Mouse (Mus musculus): ENCODE measurements around the gene BC025920. TPM values are rescaled to one million over a fixed set of nuclear protein-coding genes. Genes with fewer than 3 reads are reported as not detected.
"Not testable (repeated sequence)": the region's sequence is repeated elsewhere in the genome, so short reads cannot be mapped to it uniquely, and the experiment has no call there.

The BC025920 gene
- polyA plus RNA-seq, 1 experiment from 2014 or later, result 0.63 TPM

- no peaks in the 10 kb centered on the region for H3K27me3 ChIP-seq (ENCODE audit: control insufficient read depth, insufficient read depth, low read length)
- WGBS, result 55% methylated on average over 2 of the region's 2 CpGs
- ATAC-seq (ENCODE audit: insufficient number of reproducible peaks, low FRiP score, low TSS enrichment, low read depth), result no peak
- peaks cover 10% of the 10 kb centered on the region for H3K4me1 ChIP-seq (ENCODE audit: control insufficient read depth, insufficient read depth, low read length)
- H3K4me2 ChIP-seq (ENCODE audit: low read depth, severe bottlenecking), result peak overlapping the region; percentile 61
- no peaks in the 10 kb centered on the region for H3K9me3 ChIP-seq (ENCODE audit: control insufficient read depth, low read length)
- no peak for DNase-seq (ENCODE audit: low spot score)
- H3K9ac ChIP-seq (ENCODE audit: low read length), result peak overlapping the region; percentile 80
- H3K36me3 ChIP-seq (ENCODE audit: control insufficient read depth, insufficient read depth, low read length), result no peaks in the 10 kb centered on the region
- H3K27ac ChIP-seq (replicated peaks; ENCODE audit: low read depth, low read length), result no peak overlapping the region
- H3K4me3 ChIP-seq (ENCODE audit: low read depth, low read length), result peak overlapping the region; percentile 60
Observed at GRCm38 (mm10) chr10:81644162-81644561, 38.1 kb downstream of the BC025920 start.

- Histone ChIP-seq H3K9me3 (ENCODE audit: control insufficient read depth, low read length) (no peaks in the 10 kb centered on the region), H3K27me3 (ENCODE audit: control insufficient read depth, insufficient read depth, low read length) (no peaks in the 10 kb centered on the region), H3K4me3 (ENCODE audit: low read depth, low read length) (no peak overlapping the region; the same call in 1 of the 2 replicates), H3K36me3 (ENCODE audit: control insufficient read depth, insufficient read depth, low read length) (no peaks in the 10 kb centered on the region), H3K4me2 (ENCODE audit: low read depth, severe bottlenecking) (no peak overlapping the region), H3K4me1 (ENCODE audit: control insufficient read depth, insufficient read depth, low read length) (peaks cover 10% of the 10 kb centered on the region), H3K27ac (replicated peaks; ENCODE audit: low read depth, low read length) (no peak overlapping the region), H3K9ac (ENCODE audit: low read length) (no peak overlapping the region)
- WGBS, result 93% methylated on average over 18 of the region's 18 CpGs
- no peak for ATAC-seq (ENCODE audit: insufficient number of reproducible peaks, low FRiP score, low TSS enrichment, low read depth)
- no peak for DNase-seq (ENCODE audit: low spot score)
Observed at GRCm38 (mm10) chr10:81644716-81645115, 38.6 kb downstream of the BC025920 start.

- Histone ChIP-seq H3K36me3 (ENCODE audit: control insufficient read depth, insufficient read depth, low read length) (no peaks in the 10 kb centered on the region), H3K9me3 (ENCODE audit: control insufficient read depth, low read length) (no peaks in the 10 kb centered on the region), H3K4me2 (ENCODE audit: low read depth, severe bottlenecking) (no peak overlapping the region), H3K4me3 (ENCODE audit: low read depth, low read length) (no peak overlapping the region), H3K27ac (replicated peaks; ENCODE audit: low read depth, low read length) (no peak overlapping the region), H3K4me1 (ENCODE audit: control insufficient read depth, insufficient read depth, low read length) (peaks cover 10% of the 10 kb centered on the region), H3K9ac (ENCODE audit: low read length) (no peak overlapping the region), H3K27me3 (ENCODE audit: control insufficient read depth, insufficient read depth, low read length) (no peaks in the 10 kb centered on the region)
- ATAC-seq (ENCODE audit: insufficient number of reproducible peaks, low FRiP score, low TSS enrichment, low read depth) (no peak), DNase-seq (ENCODE audit: low spot score) (no peak)
- WGBS, result 88% methylated on average over 4 of the region's 4 CpGs
Observed at GRCm38 (mm10) chr10:81645391-81645790, 39.3 kb downstream of the BC025920 start.

- no peak for DNase-seq (ENCODE audit: low spot score)
- peaks cover 2% of the 10 kb centered on the region; the same call in 1 of the 2 replicates for H3K36me3 ChIP-seq (ENCODE audit: control insufficient read depth, insufficient read depth, low read length)
- 79% methylated on average over 7 of the region's 7 CpGs for WGBS
- peaks cover 10% of the 10 kb centered on the region for H3K4me1 ChIP-seq (ENCODE audit: control insufficient read depth, insufficient read depth, low read length)
- H3K27ac ChIP-seq (replicated peaks; ENCODE audit: low read depth, low read length), result no peak overlapping the region
- no peak overlapping the region for H3K9ac ChIP-seq (ENCODE audit: low read length)
- no peaks in the 10 kb centered on the region for H3K9me3 ChIP-seq (ENCODE audit: control insufficient read depth, low read length)
- ATAC-seq (ENCODE audit: insufficient number of reproducible peaks, low FRiP score, low TSS enrichment, low read depth), result no peak
- H3K4me2 ChIP-seq (ENCODE audit: low read depth, severe bottlenecking), result no peak overlapping the region
- H3K27me3 ChIP-seq (ENCODE audit: control insufficient read depth, insufficient read depth, low read length), result no peaks in the 10 kb centered on the region
- H3K4me3 ChIP-seq (ENCODE audit: low read depth, low read length), result no peak overlapping the region
Observed at GRCm38 (mm10) chr10:81646015-81646555, 40.0 kb downstream of the BC025920 start.

GRCm38 (mm10) chr10:81648803-81649775 lies 43.0 kb downstream of the BC025920 start, which contains the start of gene Gm10778:
TSS of gene Gm10778 (plus strand) at chr10:81649059.
- H3K27me3 ChIP-seq (ENCODE audit: control insufficient read depth, insufficient read depth, low read length); H3K27ac ChIP-seq (replicated peaks; ENCODE audit: low read depth, low read length); H3K9me3 ChIP-seq (ENCODE audit: control insufficient read depth, low read length); H3K36me3 ChIP-seq (ENCODE audit: control insufficient read depth, insufficient read depth, low read length); H3K4me1 ChIP-seq (ENCODE audit: control insufficient read depth, insufficient read depth, low read length): not testable (repeated sequence)
- H3K4me3 ChIP-seq (ENCODE audit: low read depth, low read length), result peak within 1 kb of the TSS; percentile 52
- WGBS, result 6% methylated on average over 29 of the region's 52 CpGs
- H3K4me2 ChIP-seq (ENCODE audit: low read depth, severe bottlenecking), result peak within 1 kb of the TSS; percentile 43
- H3K9ac ChIP-seq (ENCODE audit: low read length), result peak within 1 kb of the TSS; percentile 67
- peak; percentile 93 for DNase-seq (ENCODE audit: low spot score)
- peak; percentile 87 for ATAC-seq (ENCODE audit: insufficient number of reproducible peaks, low FRiP score, low TSS enrichment, low read depth)

GRCm38 (mm10) chr10:81655178-81655577 lies 49.1 kb downstream of the BC025920 start:
- Histone ChIP-seq H3K9ac (ENCODE audit: low read length) (no peak overlapping the region), H3K9me3 (ENCODE audit: control insufficient read depth, low read length) (peaks cover 3% of the 10 kb centered on the region; the same call in 1 of the 2 replicates), H3K36me3 (ENCODE audit: control insufficient read depth, insufficient read depth, low read length) (peaks cover 5% of the 10 kb centered on the region), H3K27ac (replicated peaks; ENCODE audit: low read depth, low read length) (no peak overlapping the region), H3K27me3 (ENCODE audit: control insufficient read depth, insufficient read depth, low read length) (no peaks in the 10 kb centered on the region), H3K4me2 (ENCODE audit: low read depth, severe bottlenecking) (no peak overlapping the region), H3K4me3 (ENCODE audit: low read depth, low read length) (no peak overlapping the region), H3K4me1 (ENCODE audit: control insufficient read depth, insufficient read depth, low read length) (no peaks in the 10 kb centered on the region)
- WGBS, result 91% methylated on average over 10 of the region's 10 CpGs
- DNase-seq (ENCODE audit: low spot score) (no peak), ATAC-seq (ENCODE audit: insufficient number of reproducible peaks, low FRiP score, low TSS enrichment, low read depth) (no peak)

- no peak for DNase-seq (ENCODE audit: low spot score)
- Histone ChIP-seq H3K27me3 (ENCODE audit: control insufficient read depth, insufficient read depth, low read length) (no peaks in the 10 kb centered on the region), H3K4me3 (ENCODE audit: low read depth, low read length) (no peak overlapping the region), H3K36me3 (ENCODE audit: control insufficient read depth, insufficient read depth, low read length) (peaks cover 2% of the 10 kb centered on the region; the same call in 1 of the 2 replicates), H3K4me1 (ENCODE audit: control insufficient read depth, insufficient read depth, low read length) (no peaks in the 10 kb centered on the region), H3K9ac (ENCODE audit: low read length) (no peak overlapping the region), H3K9me3 (ENCODE audit: control insufficient read depth, low read length) (peaks cover 3% of the 10 kb centered on the region; the same call in 1 of the 2 replicates), H3K27ac (replicated peaks; ENCODE audit: low read depth, low read length) (no peak overlapping the region), H3K4me2 (ENCODE audit: low read depth, severe bottlenecking) (no peak overlapping the region)
- WGBS, result 92% methylated on average over 2 of the region's 2 CpGs
- ATAC-seq (ENCODE audit: insufficient number of reproducible peaks, low FRiP score, low TSS enrichment, low read depth), result no peak
Observed at GRCm38 (mm10) chr10:81656174-81656573, 50.1 kb downstream of the BC025920 start.
